Mouse (Mus musculus) thymus, postnatal 14 days (tissue): ENCODE data around the gene Cutc.

Experiments
- DNase-seq: peaks from one replicate; pipeline ENCODE4 v3.0.0; 2021

Gene Cutc

GRCm38 (mm10) chr19:43754237-43754636 lies 1.4 kb downstream of the Cutc start:
- no peak for DNase-seq

- no peak for DNase-seq
Measured at GRCm38 (mm10) chr19:43754872-43755271, 2.1 kb downstream of the Cutc start.

- DNase-seq: peak; percentile 85
Measured at GRCm38 (mm10) chr19:43760504-43760903, 7.7 kb downstream of the Cutc start.

- no peak for DNase-seq
Measured at GRCm38 (mm10) chr19:43761543-43762256, 8.9 kb downstream of the Cutc start.

GRCm38 (mm10) chr19:43762410-43762809 lies 9.6 kb downstream of the Cutc start:
- DNase-seq: no peak

GRCm38 (mm10) chr19:43766451-43766850 lies 13.7 kb downstream of the Cutc start:
- DNase-seq: no peak

GRCm38 (mm10) chr19:43767549-43768322 lies 14.9 kb downstream of the Cutc start:
- no peak for DNase-seq

- no peak for DNase-seq
Measured at GRCm38 (mm10) chr19:43769366-43769960, 16.7 kb downstream of the Cutc start.

- no peak for DNase-seq
Measured at GRCm38 (mm10) chr19:43770584-43770983, 17.8 kb downstream of the Cutc start.

- DNase-seq: no peak
Measured at GRCm38 (mm10) chr19:43771499-43771969, 18.7 kb downstream of the Cutc start.

- no peak for DNase-seq
Measured at GRCm38 (mm10) chr19:43772311-43772710, 19.5 kb downstream of the Cutc start.

GRCm38 (mm10) chr19:43775433-43775832 lies 22.6 kb downstream of the Cutc start:
- DNase-seq: no peak

- DNase-seq: no peak
Measured at GRCm38 (mm10) chr19:43776561-43776960, 23.8 kb downstream of the Cutc start.

- no peak for DNase-seq
Measured at GRCm38 (mm10) chr19:43777308-43777707, 24.5 kb downstream of the Cutc start.

- DNase-seq: no peak
Measured at GRCm38 (mm10) chr19:43780391-43780790, 27.6 kb downstream of the Cutc start.

GRCm38 (mm10) chr19:43781980-43782379 lies 29.2 kb downstream of the Cutc start, which contains the start of gene Abcc2:
Gene Abcc2 (plus strand): TSS chr19:43782192.
- no peak for DNase-seq

- DNase-seq: no peak
Measured at GRCm38 (mm10) chr19:43784761-43785160, 32.0 kb downstream of the Cutc start.

GRCm38 (mm10) chr19:43786249-43787026 lies 33.6 kb downstream of the Cutc start:
- DNase-seq: no peak

GRCm38 (mm10) chr19:43789817-43790216 lies 37.0 kb downstream of the Cutc start:
- DNase-seq: no peak

GRCm38 (mm10) chr19:43792537-43792936 lies 39.7 kb downstream of the Cutc start:
- no peak for DNase-seq

- DNase-seq: no peak
Measured at GRCm38 (mm10) chr19:43793951-43794350, 41.2 kb downstream of the Cutc start.

GRCm38 (mm10) chr19:43795511-43795910 lies 42.7 kb downstream of the Cutc start:
- DNase-seq: no peak

- no peak for DNase-seq
Measured at GRCm38 (mm10) chr19:43797216-43797615, 44.4 kb downstream of the Cutc start.
